Mouse (Mus musculus) heart, postnatal 10 days (tissue): ENCODE data around the gene Zmiz1. TPM values are rescaled to one million over a fixed set of nuclear protein-coding genes. Genes with fewer than 3 reads are reported as not detected.

ENCODE experiments used
- DNase-seq, 2 experiments: peaks; one replicate each; pipeline ENCODE4 v3.0.0; 2021
- intact Hi-C: fragments of 180-260 bp; cut with DNase I; formaldehyde crosslinking; loops from one replicate; pipeline ENCODE4 v1.15.1; 2025
- total RNA-seq, 2 experiments: library from RNA; stranded (reverse); gene quantifications; 2 replicates each; pipeline ENCODE4 v1.2.3; 2021

Zmiz1 gene
- total RNA-seq, 2 experiments from 2014 or later = 70.9 to 72.0 TPM

DNA sequence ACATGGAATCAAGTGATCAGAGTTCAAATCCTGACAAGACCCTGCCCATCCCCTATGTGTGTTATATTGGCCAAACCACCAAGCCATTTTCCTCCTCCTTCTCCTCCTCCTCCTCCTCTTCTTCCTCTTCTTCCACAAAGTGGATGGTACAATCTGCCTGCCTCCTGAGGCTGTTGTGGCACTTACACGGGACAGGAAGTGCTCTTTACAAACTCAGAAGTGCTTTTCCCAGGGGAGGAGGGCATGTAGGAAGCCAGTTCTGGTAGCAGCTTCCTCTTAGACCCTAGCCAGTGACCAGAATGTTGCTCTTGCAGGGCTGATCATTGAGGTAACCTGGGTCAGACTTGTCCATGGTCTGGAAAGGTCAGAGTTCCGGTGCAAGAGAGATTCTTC, 6.4 kb upstream of the Zmiz1 start:
- peak in 1 of 2 experiments; percentile 2 for DNase-seq
- intact Hi-C loops = loop anchor here (5.0 kb wide), 1 partner anchor 55 kb away; no protein-coding TSS in a partner anchor

GRCm38 (mm10) chr14:25454066-25454760, 4.8 kb upstream of the Zmiz1 start:
- intact Hi-C loops = loop anchor here (5.0 kb wide), 1 partner anchor 57 kb away; no protein-coding TSS in a partner anchor
- DNase-seq = peak in 1 of 2 experiments; percentile 29

DNA sequence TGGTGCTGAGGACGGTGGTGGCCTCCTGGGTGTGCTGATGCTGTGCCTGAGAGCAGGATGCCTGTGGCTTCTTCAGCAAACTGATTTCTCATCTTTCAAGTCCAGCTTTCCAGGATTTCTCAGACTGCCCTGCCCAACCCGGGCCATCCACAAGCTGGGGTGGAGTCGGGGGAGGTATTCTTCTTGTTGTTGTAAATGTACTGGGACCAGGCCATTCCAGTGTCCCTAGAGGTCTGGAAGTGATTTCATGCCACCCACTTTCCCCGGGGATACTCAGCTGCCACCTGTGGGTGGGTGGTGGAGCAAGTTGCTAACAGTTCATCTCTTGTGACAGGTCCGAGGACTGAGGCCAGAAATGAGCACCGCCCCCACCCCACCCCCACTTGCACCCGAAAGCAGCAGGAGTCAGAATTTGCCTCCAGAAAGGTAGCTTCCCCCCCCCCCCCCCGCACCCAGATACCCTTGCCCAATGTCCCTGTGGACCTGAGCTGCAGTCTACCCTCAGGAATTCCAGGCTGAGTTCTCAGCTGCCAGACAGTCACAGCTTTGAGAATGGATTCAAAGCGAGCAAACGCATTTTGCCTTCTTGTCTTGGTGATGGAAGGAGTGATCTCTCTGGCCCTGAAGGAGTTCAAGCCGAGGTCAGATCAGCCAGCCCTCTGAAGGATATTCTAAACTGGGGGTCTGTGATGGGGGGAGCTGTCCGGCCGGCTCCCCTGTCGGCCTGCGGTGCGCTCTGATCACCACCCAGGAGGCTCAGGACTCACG, 2.1 kb upstream of the Zmiz1 start:
- DNase-seq = no peak
- intact Hi-C loops = loop anchor here (2.0 to 5.0 kb wide), 3 partner anchors 225 to 955 kb away; no protein-coding TSS in a partner anchor

- intact Hi-C loops = loop anchor here (2.0 to 5.0 kb wide), 3 partner anchors 225 to 955 kb away; no protein-coding TSS in a partner anchor
- DNase-seq = peak; percentile 99
These were observed 1.5 kb upstream of the Zmiz1 start for GRCm38 (mm10) chr14:25457434-25457957.

DNA sequence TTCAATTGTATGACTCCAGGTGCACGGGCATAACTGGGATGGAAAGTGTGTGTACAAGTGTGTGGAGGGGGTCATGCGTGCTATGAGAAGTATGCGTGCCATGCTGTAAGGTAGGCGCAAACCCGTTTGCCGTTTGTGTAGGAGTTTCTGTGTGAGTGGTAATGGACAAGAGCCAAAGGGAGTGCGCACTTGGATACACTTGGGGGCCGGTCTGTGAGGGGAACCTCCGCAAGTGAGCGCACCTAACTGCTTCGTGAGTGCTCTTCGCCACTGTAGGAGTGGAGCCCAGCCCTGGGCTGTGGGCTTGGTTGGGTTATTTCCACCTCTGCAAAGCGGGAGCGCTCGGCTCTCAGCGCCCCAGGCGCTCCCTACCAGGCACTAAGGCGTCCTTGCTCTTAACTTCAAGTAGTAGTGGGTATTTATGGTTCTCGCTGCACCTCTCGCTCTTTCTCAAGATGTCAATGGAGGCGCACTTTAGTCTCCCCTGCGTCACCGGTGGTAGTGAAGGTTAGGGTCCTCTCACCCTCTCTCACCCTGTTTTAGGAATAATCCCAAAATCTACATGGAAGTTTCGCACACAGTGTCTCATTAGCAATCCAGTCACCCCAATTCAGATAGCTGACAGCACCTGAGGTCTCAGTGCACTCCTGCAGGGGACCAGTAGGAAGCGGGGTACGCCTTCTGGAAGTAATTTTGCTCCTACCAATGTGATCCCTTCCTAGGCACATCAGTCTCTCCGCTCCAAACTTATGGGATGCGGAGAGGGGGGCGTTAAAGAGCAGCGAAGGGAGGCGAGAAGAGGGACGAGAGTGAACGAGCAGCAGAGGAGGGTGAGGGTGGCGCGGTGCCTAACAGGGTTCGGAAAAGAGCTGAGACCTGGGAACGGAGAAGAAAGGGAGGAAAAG, 622 bp upstream of the Zmiz1 start:
- intact Hi-C loops = loop anchor here (1.0 to 5.0 kb wide), 6 partner anchors 80 to 956 kb away; no protein-coding TSS in a partner anchor
- peak in 1 of 2 experiments; percentile 63 for DNase-seq

DNA sequence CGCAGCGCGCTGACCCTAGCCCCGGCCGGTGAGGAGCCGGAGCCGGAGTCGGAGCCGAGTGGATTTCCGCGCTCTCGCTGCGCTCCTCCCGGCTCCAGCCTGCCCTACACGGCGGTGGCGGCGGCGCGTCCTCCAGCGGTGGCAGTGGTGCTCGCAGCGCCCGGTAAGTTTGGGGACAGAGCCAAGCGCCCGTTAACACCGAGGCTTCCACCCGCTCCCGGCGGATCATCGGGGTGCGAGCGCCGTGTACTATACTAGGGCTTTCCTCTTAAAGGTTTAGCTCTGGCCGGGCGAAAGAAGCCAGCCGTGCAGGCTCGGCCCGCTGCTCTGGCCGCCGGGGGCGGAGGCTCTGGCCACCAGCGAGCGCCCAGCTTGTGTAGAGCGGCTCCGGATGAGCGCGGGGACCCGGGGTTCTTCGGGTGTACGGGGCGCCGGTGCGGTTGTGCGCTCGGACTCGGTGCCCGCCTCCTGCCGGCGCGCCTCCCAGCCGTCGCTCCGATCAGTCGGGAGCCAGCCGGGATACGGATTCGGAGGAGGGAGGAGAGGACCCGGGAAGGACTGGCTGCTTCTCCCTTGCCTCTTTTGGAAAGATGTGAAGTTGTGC, 511 bp downstream of the Zmiz1 start:
- peak; percentile 87 to 90 for DNase-seq
- intact Hi-C loops = loop anchor here (1.0 to 5.0 kb wide), 6 partner anchors 81 to 957 kb away; no protein-coding TSS in a partner anchor

GRCm38 (mm10) chr14:25459998-25460800, 1.2 kb downstream of the Zmiz1 start:
- DNase-seq = peak; percentile 82 to 83
- intact Hi-C loops = loop anchor here (1.0 to 5.0 kb wide), 8 partner anchors 21 to 958 kb away; no protein-coding TSS in a partner anchor

GRCm38 (mm10) chr14:25460801-25461675, 2.1 kb downstream of the Zmiz1 start:
- peak; percentile 77 to 79 for DNase-seq
- intact Hi-C loops = loop anchor here (2.0 kb wide), 2 partner anchors 20 to 64 kb away; no protein-coding TSS in a partner anchor

DNA sequence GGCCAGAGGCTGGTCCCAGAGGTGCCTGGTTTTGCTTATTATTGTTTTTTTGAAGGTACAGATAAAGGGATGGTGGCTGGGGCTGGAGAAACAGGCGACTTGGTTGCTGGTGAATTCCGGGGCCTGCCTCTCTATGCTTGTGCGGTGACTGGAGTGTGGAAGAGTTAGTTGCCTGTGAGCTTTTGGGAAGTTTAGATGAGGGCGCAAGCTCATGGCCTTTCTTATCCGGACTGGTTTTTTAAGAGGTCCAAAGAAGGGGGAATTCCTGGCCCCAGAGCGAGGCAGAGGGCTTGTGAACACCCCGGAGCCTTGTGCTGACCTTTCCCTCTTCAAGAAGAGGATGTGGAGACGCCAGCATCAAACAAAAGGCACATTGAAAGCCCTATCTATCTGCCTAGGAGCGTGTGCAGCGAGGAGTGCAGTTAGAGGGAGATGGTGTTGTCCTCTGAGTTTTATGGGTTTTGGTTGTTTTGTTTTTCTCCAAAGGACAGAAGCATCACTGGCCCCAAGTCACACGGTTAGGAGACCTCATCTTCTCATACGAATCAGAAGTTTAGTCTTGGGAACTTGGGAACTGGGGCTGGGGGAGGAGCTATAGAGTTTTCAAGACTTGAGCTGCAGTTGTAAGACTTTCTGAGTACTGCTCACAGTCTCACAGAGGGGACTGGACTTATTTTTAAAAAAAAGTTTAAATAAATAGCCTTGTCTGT, 2.8 kb downstream of the Zmiz1 start:
- DNase-seq = no peak
- intact Hi-C loops = loop anchor here (2.0 kb wide), 2 partner anchors 19 to 63 kb away; no protein-coding TSS in a partner anchor

DNA sequence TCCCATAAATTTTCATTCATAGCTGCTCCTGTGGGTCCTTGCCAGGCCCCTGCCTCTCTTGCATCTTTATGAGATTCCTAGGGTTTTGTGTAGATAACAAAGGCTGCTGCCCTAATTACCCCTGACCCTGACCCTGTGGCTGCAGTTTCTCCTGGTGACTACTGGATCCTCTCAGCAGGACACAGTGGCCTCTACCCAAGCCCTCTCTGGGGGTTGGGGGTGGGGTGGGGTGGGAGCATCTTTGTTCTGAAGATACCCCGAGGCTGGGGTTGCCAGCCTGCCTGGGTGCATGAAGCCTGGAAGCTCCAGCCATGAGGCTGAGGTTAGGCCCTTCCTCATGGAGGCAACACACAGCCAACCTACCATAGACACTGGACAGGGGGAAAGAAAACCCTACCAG, 4.0 kb downstream of the Zmiz1 start:
- DNase-seq = no peak
- intact Hi-C loops = no loop called here

DNA sequence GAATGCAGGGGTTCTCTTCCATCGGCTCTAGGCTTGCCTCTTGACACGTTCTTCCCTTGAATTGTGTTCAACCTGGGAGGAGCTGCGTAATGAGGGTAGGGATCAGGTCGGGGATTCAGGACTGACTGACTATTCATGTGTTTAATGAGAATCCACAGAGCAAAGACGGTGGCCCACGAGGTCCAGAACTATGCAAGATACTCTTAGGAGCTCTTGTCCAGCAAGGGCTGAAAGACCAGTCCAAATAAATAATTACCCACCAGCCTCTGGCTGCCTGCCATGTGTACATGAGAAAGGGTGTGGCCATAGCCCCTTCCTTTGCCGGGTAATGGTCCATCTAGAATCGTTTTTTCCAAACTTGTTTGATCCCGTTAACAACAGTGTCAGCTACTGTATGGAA, 4.9 kb downstream of the Zmiz1 start:
- no peak for DNase-seq
- intact Hi-C loops = no loop called here

GRCm38 (mm10) chr14:25464611-25465307, 5.8 kb downstream of the Zmiz1 start:
- intact Hi-C loops = loop anchor here (1.0 kb wide), 1 partner anchor 23 kb away; no protein-coding TSS in a partner anchor
- no peak for DNase-seq

- intact Hi-C loops = no loop called here
These were observed 7.4 kb downstream of the Zmiz1 start for GRCm38 (mm10) chr14:25466361-25466760.

GRCm38 (mm10) chr14:25467911-25468668, 9.1 kb downstream of the Zmiz1 start:
- DNase-seq = no peak
- intact Hi-C loops = no loop called here

More at GRCm38 (mm10) chr14:25466361-25466760, 7.4 kb downstream of the Zmiz1 start:
- no peak for DNase-seq

DNA sequence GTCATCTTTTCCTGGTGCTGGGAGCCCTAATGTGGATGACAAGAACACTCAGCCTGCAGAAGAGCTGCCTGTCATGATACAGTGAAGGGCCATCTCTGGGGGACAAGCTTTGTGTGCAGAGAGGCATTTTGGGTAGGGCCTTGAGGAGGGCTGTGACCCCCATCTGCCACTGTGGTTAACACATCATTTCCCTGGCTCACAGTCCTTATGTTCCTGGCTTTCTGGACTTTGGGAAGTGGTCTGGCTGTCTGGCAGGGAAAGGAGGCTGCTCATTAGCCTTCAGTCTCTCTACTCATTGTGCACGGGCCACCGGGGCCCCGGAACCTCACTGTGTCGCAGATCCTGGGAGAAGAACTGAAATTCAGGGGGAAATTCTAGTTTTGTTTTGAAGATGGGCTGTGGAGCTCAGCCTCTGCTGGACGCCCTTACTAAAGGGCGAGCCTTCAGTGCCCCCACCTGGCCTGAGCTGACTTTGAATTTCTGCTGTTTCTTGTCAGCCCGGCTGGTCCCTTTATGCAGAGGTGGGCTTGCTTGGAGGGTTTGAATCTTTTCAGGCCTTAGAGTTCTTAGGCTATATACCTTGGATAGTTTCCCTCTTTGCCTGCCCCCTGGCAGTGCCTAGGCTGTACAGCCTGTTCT, 10.0 kb downstream of the Zmiz1 start:
- no peak for DNase-seq
- intact Hi-C loops = no loop called here
